Mouse (Mus musculus) liver, postnatal 0 days (tissue): ENCODE results near the gene Scai.
A peak's percentile ranks its signal among the peaks of the same experiment; 100 is the strongest.

Source experiments
- CTCF ChIP-seq: sonication (generic); IDR thresholded peaks from 2 replicates; pipeline ENCODE4 v1.5.1; 2016; ENCODE audit warnings: antibody characterized with exemption, low read depth
- EP300 ChIP-seq: IDR thresholded peaks from 2 replicates; pipeline ENCODE4 v1.6.1; 2016; ENCODE audit warnings: antibody characterized with exemption, low read depth, mild to moderate bottlenecking

- TF ChIP-seq EP300 (no peak), CTCF (peak; percentile 45)
Measured at GRCm38 (mm10) chr2:39224621-39225020, 34.1 kb upstream of the Scai start.
